Mouse (Mus musculus) midbrain, postnatal 0 days (tissue): ENCODE data around the gene Tbx19. TPM values are rescaled to one million over a fixed set of nuclear protein-coding genes. Genes with fewer than 3 reads are reported as not detected.

Source experiments
- ATAC-seq: fragments of 200-750 bp; cut with Nextera tagmentation; 2 replicates; pipeline ENCODE4 v1.8.0; 2017; ENCODE audit warnings: moderate number of reproducible peaks, mild to moderate bottlenecking, moderate TSS enrichment, moderate library complexity; ENCODE audit not compliant: low FRiP score
- DNase-seq: peaks from one replicate; pipeline ENCODE4 v3.0.0-alpha.2; 2015; ENCODE audit warnings: low spot score
- H3K27ac ChIP-seq: fragments of 300-500 bp; sonication (generic); 2 replicates; pipeline ENCODE4 v1.5.1; 2014; ENCODE audit warnings: low read depth, mild to moderate bottlenecking, low read length, mixed read lengths
- H3K27me3 ChIP-seq: fragments of 300-500 bp; sonication (generic); 2 replicates; pipeline ENCODE4 v1.6.1; 2014; ENCODE audit warnings: low read length, control low read depth, mixed read lengths; ENCODE audit not compliant: insufficient read depth
- H3K36me3 ChIP-seq: fragments of 300-500 bp; sonication (generic); 2 replicates; pipeline ENCODE4 v1.6.1; 2014; ENCODE audit warnings: low read length, control low read depth, mixed read lengths; ENCODE audit not compliant: insufficient read depth
- H3K4me1 ChIP-seq: fragments of 300-500 bp; sonication (generic); 2 replicates; pipeline ENCODE4 v1.6.1; 2014; ENCODE audit warnings: mild to moderate bottlenecking, control low read depth, antibody characterized with exemption, low read length, mixed read lengths; ENCODE audit not compliant: insufficient read depth
- H3K4me2 ChIP-seq: fragments of 300-500 bp; sonication (generic); 2 replicates; pipeline ENCODE4 v1.6.1; 2014; ENCODE audit warnings: low read depth, mild to moderate bottlenecking, low read length, mixed read lengths; ENCODE audit not compliant: poor library complexity, severe bottlenecking
- H3K4me3 ChIP-seq: fragments of 300-500 bp; sonication (generic); 2 replicates; pipeline ENCODE4 v1.5.1; 2014; ENCODE audit warnings: low read depth, mild to moderate bottlenecking, low read length, moderate library complexity
- H3K9ac ChIP-seq: fragments of 300-500 bp; sonication (generic); replicated peaks from 2 replicates; pipeline ENCODE4 v1.6.1; 2014; ENCODE audit warnings: mild to moderate bottlenecking, low read length, moderate library complexity, mixed read lengths; ENCODE audit not compliant: poor library complexity, severe bottlenecking
- H3K9me3 ChIP-seq: fragments of 300-500 bp; sonication (generic); 2 replicates; pipeline ENCODE4 v1.6.1; 2016; ENCODE audit warnings: low read length, control low read depth
- CTCF ChIP-seq: IDR thresholded peaks from 2 replicates; pipeline ENCODE4 v1.5.1; 2016; ENCODE audit warnings: antibody characterized with exemption, mild to moderate bottlenecking
- WGBS: fragments of 180-500 bp; shearing (Covaris S2); extraction: QIAGEN DNeasy Blood & Tissue Kit; methylation state at CpG from one replicate; pipeline ENCODE4 v1.1.7; 2014; 5-methylcytosine and 5-hydroxymethylcytosine counted together
- polyA plus RNA-seq: library from polyadenylated mRNA; unstranded; fragments of >200 nt; fragmentation: Nextera tagmentation; extraction: Ambion mirVana; gene quantifications from 2 replicates; pipeline ENCODE4 v1.2.1, GENCODE M21; 2015
- total RNA-seq: library from RNA; depleted of rRNA; stranded (reverse); fragments of >200 nt; gene quantifications from 2 replicates; pipeline ENCODE4 v1.2.3, GENCODE M21; 2014; rRNA removed

The Tbx19 gene
- total and polyA plus RNA-seq, 2 experiments from 2014 or later: 0.26 TPM; not detected in 1

GRCm38 (mm10) chr1:165089556-165089955 lies 71.0 kb downstream of the Tbx19 start:
- WGBS: 81% methylated on average over 3 of the region's 3 CpGs
- Histone ChIP-seq H3K27me3 (no peaks in the 10 kb centered on the region), H3K4me2 (no peak overlapping the region), H3K9ac (no peak overlapping the region), H3K36me3 (no peaks in the 10 kb centered on the region), H3K4me1 (0 out of 2 replicates have a peak, but pooled peaks cover 4% of the 10 kb centered on the region), H3K27ac (no peak overlapping the region), H3K4me3 (no peak overlapping the region), H3K9me3 (no peaks in the 10 kb centered on the region)
- DNase-seq (no peak), ATAC-seq (no peak)
- no peak for TF ChIP-seq CTCF

Other genes starting within 250 kb of the Tbx19 start
- gene Xcl1, start 225.2 kb downstream of the Tbx19 start, total RNA-seq: not detected in 2 replicates
- not detected in 2 replicates for gene Xcl1, start 225.2 kb downstream of the Tbx19 start, polyA plus RNA-seq
- 10.5 and 11.0 TPM in 2 replicates for gene Sft2d2, start 33.7 kb upstream of the Tbx19 start, total RNA-seq
- 3.8 and 5.1 TPM in 2 replicates for gene Sft2d2, start 33.7 kb upstream of the Tbx19 start, polyA plus RNA-seq
- 27.0 and 41.3 TPM in 2 replicates for gene Tiprl, start 76.2 kb upstream of the Tbx19 start, total RNA-seq
- gene Tiprl, start 76.2 kb upstream of the Tbx19 start, polyA plus RNA-seq: 140 and 144 TPM in 2 replicates
- 51.3 and 61.0 TPM in 2 replicates for gene Gpr161, start 135.0 kb upstream of the Tbx19 start, total RNA-seq
- 2.5 and 2.7 TPM in 2 replicates for gene Gpr161, start 135.0 kb upstream of the Tbx19 start, polyA plus RNA-seq